Mouse (Mus musculus): ENCODE measurements around the gene Itfg2. TPM values are rescaled to one million over a fixed set of nuclear protein-coding genes. Genes with fewer than 3 reads are reported as not detected.

Itfg2 gene
- total RNA-seq, 1 experiment from 2014 or later, result 19.0 TPM

GRCm38 (mm10) chr6:128436356-128437005 lies 11.8 kb upstream of the Itfg2 start:
- no peak for ATAC-seq (replicated peaks; ENCODE audit: low read depth, poor library complexity, severe bottlenecking)

GRCm38 (mm10) chr6:128435474-128435873 lies 10.7 kb upstream of the Itfg2 start:
- ATAC-seq (replicated peaks; ENCODE audit: low read depth, poor library complexity, severe bottlenecking), result peak; percentile 36

GRCm38 (mm10) chr6:128433566-128433965 lies 8.8 kb upstream of the Itfg2 start:
- ATAC-seq (replicated peaks; ENCODE audit: low read depth, poor library complexity, severe bottlenecking), result no peak

- ATAC-seq (replicated peaks; ENCODE audit: low read depth, poor library complexity, severe bottlenecking), result no peak
These were observed 7.7 kb upstream of the Itfg2 start for GRCm38 (mm10) chr6:128432356-128432915.

- ATAC-seq (replicated peaks; ENCODE audit: low read depth, poor library complexity, severe bottlenecking), result no peak
These were observed 5.1 kb upstream of the Itfg2 start for GRCm38 (mm10) chr6:128429826-128430225.

GRCm38 (mm10) chr6:128429300-128429699 lies 4.6 kb upstream of the Itfg2 start:
- no peak for ATAC-seq (replicated peaks; ENCODE audit: low read depth, poor library complexity, severe bottlenecking)

- no peak for ATAC-seq (replicated peaks; ENCODE audit: low read depth, poor library complexity, severe bottlenecking)
These were observed 2.8 kb upstream of the Itfg2 start for GRCm38 (mm10) chr6:128427571-128427970.

- no peak for ATAC-seq (replicated peaks; ENCODE audit: low read depth, poor library complexity, severe bottlenecking)
These were observed 315 bp upstream of the Itfg2 start for GRCm38 (mm10) chr6:128425046-128425445.

- peak; percentile 33; the same call in 1 of the 2 replicates for ATAC-seq (replicated peaks; ENCODE audit: low read depth, poor library complexity, severe bottlenecking)
These were observed 1.0 kb downstream of the Itfg2 start for GRCm38 (mm10) chr6:128423496-128424268.

GRCm38 (mm10) chr6:128421480-128421879 lies 3.3 kb downstream of the Itfg2 start:
- ATAC-seq (replicated peaks; ENCODE audit: low read depth, poor library complexity, severe bottlenecking), result no peak

- ATAC-seq (replicated peaks; ENCODE audit: low read depth, poor library complexity, severe bottlenecking), result no peak
These were observed 3.7 kb downstream of the Itfg2 start for GRCm38 (mm10) chr6:128421036-128421435.

GRCm38 (mm10) chr6:128418076-128418475 lies 6.7 kb downstream of the Itfg2 start:
- ATAC-seq (replicated peaks; ENCODE audit: low read depth, poor library complexity, severe bottlenecking), result no peak

GRCm38 (mm10) chr6:128416169-128416568 lies 8.6 kb downstream of the Itfg2 start:
- ATAC-seq (replicated peaks; ENCODE audit: low read depth, poor library complexity, severe bottlenecking), result no peak

GRCm38 (mm10) chr6:128411115-128411514 lies 13.6 kb downstream of the Itfg2 start:
- peak; percentile 80 for ATAC-seq (replicated peaks; ENCODE audit: low read depth, poor library complexity, severe bottlenecking)

GRCm38 (mm10) chr6:128410305-128410704 lies 14.4 kb downstream of the Itfg2 start:
- ATAC-seq (replicated peaks; ENCODE audit: low read depth, poor library complexity, severe bottlenecking), result no peak

GRCm38 (mm10) chr6:128408544-128409125 lies 16.1 kb downstream of the Itfg2 start:
- peak; percentile 42 for ATAC-seq (replicated peaks; ENCODE audit: low read depth, poor library complexity, severe bottlenecking)

GRCm38 (mm10) chr6:128404708-128405107 lies 20.0 kb downstream of the Itfg2 start:
- ATAC-seq (replicated peaks; ENCODE audit: low read depth, poor library complexity, severe bottlenecking), result peak; percentile 50

- ATAC-seq (replicated peaks; ENCODE audit: low read depth, poor library complexity, severe bottlenecking), result no peak
These were observed 25.1 kb downstream of the Itfg2 start for GRCm38 (mm10) chr6:128399421-128400185.

GRCm38 (mm10) chr6:128398996-128399395 lies 25.7 kb downstream of the Itfg2 start, which contains the start of gene Nrip2:
Gene Nrip2 (plus strand): TSS chr6:128399296.
- no peak for ATAC-seq (replicated peaks; ENCODE audit: low read depth, poor library complexity, severe bottlenecking)
